Mouse (Mus musculus) lung, adult 2 months (tissue): ENCODE data around the gene Acmsd. TPM values are rescaled to one million over a fixed set of nuclear protein-coding genes. Genes with fewer than 3 reads are reported as not detected.
A peak's percentile ranks its signal among the peaks of the same experiment; 100 is the strongest.

Source experiments
- DNase-seq: peaks from one replicate; pipeline ENCODE4 v3.0.0; 2022
- H3K4me1 ChIP-seq: fragments of 200-500 bp; 2 replicates; pipeline ENCODE4 v1.6.1; 2011; ENCODE audit warnings: low read length; ENCODE audit not compliant: control insufficient read depth, insufficient read depth
- H3K4me3 ChIP-seq: fragments of 200-500 bp; replicated peaks from 2 replicates; pipeline ENCODE3; 2011; ENCODE audit warnings: low read depth, mild to moderate bottlenecking, control low read depth, low read length; ENCODE audit errors: extremely low read depth
- CTCF ChIP-seq: fragments of 200-500 bp; IDR thresholded peaks from 2 replicates; pipeline ENCODE4 v1.5.1; 2011; ENCODE audit warnings: mild to moderate bottlenecking, low read length, control low read depth; ENCODE audit not compliant: insufficient read depth
- POLR2A ChIP-seq: fragments of 200-500 bp; IDR thresholded peaks from 2 replicates; pipeline ENCODE4 v1.6.1; 2011; ENCODE audit warnings: low read depth, mild to moderate bottlenecking, control low read depth, low read length, borderline replicate concordance; ENCODE audit errors: extremely low read depth
- WGBS: fragments of 180-500 bp; shearing (Covaris S2); methylation state at CpG from one replicate; pipeline ENCODE4 v1.1.7; 2018; 5-methylcytosine and 5-hydroxymethylcytosine counted together
- polyA plus RNA-seq: library from polyadenylated mRNA; depleted of rRNA; stranded (reverse); fragments of >200 nt; gene quantifications from 2 replicates; pipeline ENCODE4 v1.2.3, GENCODE M21; 2012; rRNA removed

Acmsd gene
- polyA plus RNA-seq, result 0.05 TPM in 1 of 2 replicates, not detected in the other

GRCm38 (mm10) chr1:127729096-127729495 is at the start of gene Acmsd:
TSS of gene Acmsd (plus strand) at chr1:127729413.
- 69% methylated on average over 4 of the region's 4 CpGs for WGBS
- TF ChIP-seq CTCF, result no peak
- TF ChIP-seq POLR2A, result no peak
- no peak within 1 kb of the TSS for H3K4me3 ChIP-seq

DNA sequence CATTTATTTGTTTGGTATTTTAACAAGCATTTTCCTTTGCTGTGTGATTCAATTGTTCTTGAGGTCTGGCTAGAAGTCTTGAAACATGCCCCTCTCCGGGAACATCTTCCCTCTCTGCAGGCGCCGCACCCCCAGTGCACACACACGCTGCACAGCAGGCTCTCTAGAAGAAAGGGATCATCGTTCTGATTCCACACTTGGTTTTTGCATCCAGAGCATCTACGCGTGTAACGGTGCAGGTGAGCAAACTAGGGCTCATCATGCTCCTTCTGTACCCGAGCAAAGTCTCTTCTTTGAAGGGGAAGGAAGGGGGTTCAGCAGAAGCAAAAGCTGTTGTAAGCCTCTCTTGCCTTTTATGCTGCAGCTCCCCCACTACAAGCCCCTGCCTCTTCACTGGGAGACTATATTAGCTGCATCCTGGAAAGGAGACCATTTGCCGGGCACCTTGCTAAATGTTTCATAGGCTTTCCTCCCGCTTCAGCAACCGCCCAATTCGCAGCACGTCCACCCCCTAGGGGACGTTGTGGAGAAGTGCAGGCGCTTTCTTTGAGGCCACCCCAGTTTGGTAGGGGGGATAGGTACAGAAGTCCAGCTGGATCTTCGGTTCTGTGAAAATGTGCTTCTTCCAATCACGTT is 49.6 kb upstream of the Acmsd start, which contains the start of gene Tmem163:
Gene Tmem163, minus strand, starts transcription at position 51 of the 636 bp plus-strand sequence.
- TF ChIP-seq CTCF, result peak; percentile 68
- no peak for TF ChIP-seq POLR2A
- no peak within 1 kb of the TSS for H3K4me3 ChIP-seq
- whole genome bisulfite sequencing, result 27% methylated on average over 18 of the region's 18 CpGs
- DNase-seq, result peak; percentile 37
- no peaks in the 10 kb centered on the region for H3K4me1 ChIP-seq

More at GRCm38 (mm10) chr1:127729096-127729495, at the start of gene Acmsd:
- no peak for DNase-seq
- H3K4me1 ChIP-seq, result no peaks in the 10 kb centered on the region

DNA sequence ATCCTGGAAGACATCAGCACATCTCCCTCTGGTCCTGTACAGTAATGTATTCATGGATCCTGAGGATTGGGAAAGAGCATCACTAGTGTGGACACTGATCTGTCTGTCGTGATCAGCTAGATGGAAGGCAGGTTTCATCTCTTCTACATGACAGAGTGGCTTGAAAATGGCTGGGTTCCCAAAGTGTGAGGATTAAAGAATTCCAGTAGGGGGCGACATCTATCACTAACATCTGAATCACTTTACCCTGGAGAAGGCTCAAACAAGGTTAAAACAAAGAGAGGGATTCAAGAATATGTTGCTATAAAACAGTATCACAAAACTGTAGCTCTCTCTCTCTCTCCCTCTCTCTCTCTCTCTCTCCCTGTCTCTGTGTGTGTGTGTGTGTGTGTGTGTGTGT is 32.7 kb upstream of the Acmsd start:
- TF ChIP-seq CTCF (no peak), POLR2A (no peak)
- H3K4me3 ChIP-seq, result no peak overlapping the region
- no peak for DNase-seq
- no peaks in the 10 kb centered on the region for H3K4me1 ChIP-seq
- WGBS, result 21% methylated on average over 2 of the region's 2 CpGs

DNA sequence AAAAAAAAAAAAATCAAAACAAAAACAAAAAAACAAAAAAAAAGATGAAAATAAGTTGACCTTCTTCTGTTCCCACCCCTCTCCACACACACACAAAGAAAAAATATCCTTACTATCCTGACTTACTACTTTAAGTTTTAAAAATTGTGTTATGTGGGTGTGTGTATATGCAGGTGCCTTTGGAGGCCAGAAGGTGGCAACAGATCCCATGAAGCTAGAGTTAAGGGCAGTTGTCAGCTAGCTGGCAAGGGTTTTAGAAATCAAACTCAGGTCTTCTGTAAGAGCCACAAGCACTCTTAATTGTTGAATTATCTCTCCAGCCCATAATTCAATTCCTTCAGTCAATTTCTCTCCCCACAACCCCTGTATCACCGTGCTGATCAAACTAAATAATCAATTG is 27.0 kb upstream of the Acmsd start:
- Histone ChIP-seq H3K4me1 (no peaks in the 10 kb centered on the region), H3K4me3 (no peak overlapping the region)
- 77% methylated on average over 1 of the region's 1 CpGs for WGBS
- TF ChIP-seq POLR2A (no peak), CTCF (0 out of 2 replicates have a peak, but pooled peaks have one; percentile 10)
- no peak for DNase-seq

- no peak for DNase-seq
- H3K4me3 ChIP-seq, result no peak overlapping the region
- TF ChIP-seq CTCF, result no peak
- no peak for TF ChIP-seq POLR2A
- H3K4me1 ChIP-seq, result no peaks in the 10 kb centered on the region
- WGBS, result 51% methylated on average over 5 of the region's 5 CpGs
Observed at GRCm38 (mm10) chr1:127706269-127706668, 22.9 kb upstream of the Acmsd start.

GRCm38 (mm10) chr1:127716441-127716840 is 12.8 kb upstream of the Acmsd start:
- no peak overlapping the region for H3K4me3 ChIP-seq
- DNase-seq, result no peak
- no peak for TF ChIP-seq CTCF
- TF ChIP-seq POLR2A, result no peak
- 78% methylated on average over 8 of the region's 8 CpGs for WGBS
- H3K4me1 ChIP-seq, result no peaks in the 10 kb centered on the region

DNA sequence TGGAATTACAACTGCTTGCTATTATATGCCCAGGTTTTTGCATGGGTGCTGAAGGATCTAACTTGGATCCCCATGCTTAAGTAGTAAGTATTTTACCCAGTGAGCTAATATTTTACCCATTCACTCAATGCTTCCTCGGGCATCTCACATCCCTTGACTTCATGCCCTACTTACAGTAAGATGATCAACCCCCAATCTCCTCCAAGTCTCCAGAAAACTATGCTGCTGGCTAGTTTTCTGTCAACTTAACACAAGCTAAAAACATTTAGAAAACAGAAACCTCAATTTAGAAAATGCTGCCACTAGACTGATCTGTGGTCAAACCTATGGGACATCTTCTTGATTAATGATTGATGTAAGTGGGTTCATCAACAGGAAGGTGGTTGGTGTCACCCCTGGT is 10.9 kb upstream of the Acmsd start:
- 93% methylated on average over 1 of the region's 1 CpGs for WGBS
- Histone ChIP-seq H3K4me1 (no peaks in the 10 kb centered on the region), H3K4me3 (no peak overlapping the region)
- DNase-seq, result no peak
- TF ChIP-seq CTCF, result no peak
- TF ChIP-seq POLR2A, result no peak

DNA sequence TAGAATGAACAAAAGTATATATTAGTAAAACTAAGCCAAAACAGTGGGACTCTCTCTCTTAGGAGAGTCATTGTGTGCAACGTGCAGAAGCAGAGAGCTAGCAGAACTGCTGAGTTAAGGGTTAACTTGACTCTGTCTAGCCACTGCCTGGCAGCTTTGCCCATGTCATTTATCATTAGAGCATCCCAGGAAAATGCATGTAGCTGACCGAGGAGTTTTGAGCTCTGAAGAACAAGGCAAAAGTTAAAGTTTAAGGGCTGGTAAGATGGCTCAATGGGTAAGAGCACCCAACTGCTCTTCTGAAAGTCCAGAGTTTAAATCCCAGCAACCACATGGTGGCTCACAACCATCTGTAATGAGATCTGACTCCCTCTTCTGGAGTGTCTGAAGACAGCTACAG is 5.6 kb upstream of the Acmsd start:
- Histone ChIP-seq H3K4me1 (no peaks in the 10 kb centered on the region), H3K4me3 (no peak overlapping the region)
- DNase-seq, result no peak
- WGBS, result 25% methylated on average over 2 of the region's 2 CpGs
- TF ChIP-seq CTCF (no peak), POLR2A (no peak)

- Histone ChIP-seq H3K4me1 (no peaks in the 10 kb centered on the region), H3K4me3 (no peak overlapping the region)
- no peak for TF ChIP-seq POLR2A
- no peak for TF ChIP-seq CTCF
- 26% methylated on average over 3 of the region's 3 CpGs for WGBS
- DNase-seq, result no peak
Observed at GRCm38 (mm10) chr1:127731086-127731485, 1.9 kb downstream of the Acmsd start.

GRCm38 (mm10) chr1:127732435-127732834 is 3.2 kb downstream of the Acmsd start:
- H3K4me1 ChIP-seq, result no peaks in the 10 kb centered on the region
- no peak overlapping the region for H3K4me3 ChIP-seq
- no peak for DNase-seq
- no peak for TF ChIP-seq CTCF
- TF ChIP-seq POLR2A, result no peak
- WGBS, result 78% methylated on average over 3 of the region's 3 CpGs
